Mouse (Mus musculus) midbrain, postnatal 0 days (tissue): Measurements from ENCODE around the gene Itga8. TPM values are rescaled to one million over a fixed set of nuclear protein-coding genes. Genes with fewer than 3 reads are reported as not detected.

Experiments
- ATAC-seq: fragments of 200-750 bp; cut with Nextera tagmentation; 2 replicates; pipeline ENCODE4 v1.8.0; 2017; ENCODE audit warnings: moderate number of reproducible peaks, mild to moderate bottlenecking, moderate TSS enrichment, moderate library complexity; ENCODE audit not compliant: low FRiP score
- DNase-seq: peaks from one replicate; pipeline ENCODE4 v3.0.0-alpha.2; 2015; ENCODE audit warnings: low spot score
- H3K27ac ChIP-seq: fragments of 300-500 bp; sonication (generic); 2 replicates; pipeline ENCODE4 v1.5.1; 2014; ENCODE audit warnings: low read depth, mild to moderate bottlenecking, low read length, mixed read lengths
- H3K27me3 ChIP-seq: fragments of 300-500 bp; sonication (generic); 2 replicates; pipeline ENCODE4 v1.6.1; 2014; ENCODE audit warnings: low read length, control low read depth, mixed read lengths; ENCODE audit not compliant: insufficient read depth
- H3K36me3 ChIP-seq: fragments of 300-500 bp; sonication (generic); 2 replicates; pipeline ENCODE4 v1.6.1; 2014; ENCODE audit warnings: low read length, control low read depth, mixed read lengths; ENCODE audit not compliant: insufficient read depth
- H3K4me1 ChIP-seq: fragments of 300-500 bp; sonication (generic); 2 replicates; pipeline ENCODE4 v1.6.1; 2014; ENCODE audit warnings: mild to moderate bottlenecking, control low read depth, antibody characterized with exemption, low read length, mixed read lengths; ENCODE audit not compliant: insufficient read depth
- H3K4me2 ChIP-seq: fragments of 300-500 bp; sonication (generic); 2 replicates; pipeline ENCODE4 v1.6.1; 2014; ENCODE audit warnings: low read depth, mild to moderate bottlenecking, low read length, mixed read lengths; ENCODE audit not compliant: poor library complexity, severe bottlenecking
- H3K4me3 ChIP-seq: fragments of 300-500 bp; sonication (generic); 2 replicates; pipeline ENCODE4 v1.5.1; 2014; ENCODE audit warnings: low read depth, mild to moderate bottlenecking, low read length, moderate library complexity
- H3K9ac ChIP-seq: fragments of 300-500 bp; sonication (generic); replicated peaks from 2 replicates; pipeline ENCODE4 v1.6.1; 2014; ENCODE audit warnings: mild to moderate bottlenecking, low read length, moderate library complexity, mixed read lengths; ENCODE audit not compliant: poor library complexity, severe bottlenecking
- H3K9me3 ChIP-seq: fragments of 300-500 bp; sonication (generic); 2 replicates; pipeline ENCODE4 v1.6.1; 2016; ENCODE audit warnings: low read length, control low read depth
- CTCF ChIP-seq: IDR thresholded peaks from 2 replicates; pipeline ENCODE4 v1.5.1; 2016; ENCODE audit warnings: antibody characterized with exemption, mild to moderate bottlenecking
- WGBS: fragments of 180-500 bp; shearing (Covaris S2); extraction: QIAGEN DNeasy Blood & Tissue Kit; methylation state at CpG from one replicate; pipeline ENCODE4 v1.1.7; 2014; 5-methylcytosine and 5-hydroxymethylcytosine counted together
- polyA plus RNA-seq: library from polyadenylated mRNA; unstranded; fragments of >200 nt; fragmentation: Nextera tagmentation; extraction: Ambion mirVana; gene quantifications from 2 replicates; pipeline ENCODE4 v1.2.1, GENCODE M21; 2015
- total RNA-seq: library from RNA; depleted of rRNA; stranded (reverse); fragments of >200 nt; gene quantifications from 2 replicates; pipeline ENCODE4 v1.2.3, GENCODE M21; 2014

Gene Itga8
- total and polyA plus RNA-seq, 2 experiments from 2014 or later: 1.3 to 5.4 TPM

- DNase-seq: no peak
- 82% methylated on average over 3 of the region's 3 CpGs for WGBS
Measured at GRCm38 (mm10) chr2:12156401-12156800, 145.3 kb downstream of the Itga8 start.

DNA sequence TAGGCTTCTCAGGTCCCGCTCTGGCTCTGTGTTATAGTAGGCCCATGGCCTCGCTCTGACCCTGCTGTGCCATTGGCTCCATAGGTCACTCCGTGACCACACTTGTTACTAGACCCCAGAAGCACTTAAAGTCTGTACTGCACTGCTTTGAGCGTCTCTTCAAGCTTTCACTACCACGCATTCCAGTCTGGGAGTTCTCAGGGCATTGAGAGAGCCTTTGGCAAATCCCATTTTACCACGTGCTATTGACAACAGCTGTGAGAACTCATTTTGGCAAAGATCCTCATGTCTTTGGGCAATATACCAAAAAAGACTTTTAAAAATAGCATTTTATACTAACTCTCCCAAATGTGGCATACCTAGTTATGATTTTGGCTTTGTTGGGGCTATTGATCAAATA, 147.0 kb downstream of the Itga8 start:
- DNase-seq (no peak), ATAC-seq (no peak)
- H3K4me3 ChIP-seq: no peak overlapping the region
- no peaks in the 10 kb centered on the region for H3K9me3 ChIP-seq
- H3K27ac ChIP-seq: no peak overlapping the region
- TF ChIP-seq CTCF: no peak
- H3K4me1 ChIP-seq: no peaks in the 10 kb centered on the region
- H3K4me2 ChIP-seq: no peak overlapping the region
- no peaks in the 10 kb centered on the region for H3K27me3 ChIP-seq
- no peaks in the 10 kb centered on the region for H3K36me3 ChIP-seq
- H3K9ac ChIP-seq: no peak overlapping the region
- WGBS: 82% methylated on average over 6 of the region's 6 CpGs

More at GRCm38 (mm10) chr2:12156401-12156800, 145.3 kb downstream of the Itga8 start:
- no peak for TF ChIP-seq CTCF
- Histone ChIP-seq H3K9me3 (no peaks in the 10 kb centered on the region), H3K9ac (no peak overlapping the region), H3K27ac (no peak overlapping the region), H3K4me1 (no peaks in the 10 kb centered on the region), H3K36me3 (no peaks in the 10 kb centered on the region), H3K27me3 (no peaks in the 10 kb centered on the region), H3K4me2 (no peak overlapping the region), H3K4me3 (no peak overlapping the region)
- ATAC-seq: no peak

DNA sequence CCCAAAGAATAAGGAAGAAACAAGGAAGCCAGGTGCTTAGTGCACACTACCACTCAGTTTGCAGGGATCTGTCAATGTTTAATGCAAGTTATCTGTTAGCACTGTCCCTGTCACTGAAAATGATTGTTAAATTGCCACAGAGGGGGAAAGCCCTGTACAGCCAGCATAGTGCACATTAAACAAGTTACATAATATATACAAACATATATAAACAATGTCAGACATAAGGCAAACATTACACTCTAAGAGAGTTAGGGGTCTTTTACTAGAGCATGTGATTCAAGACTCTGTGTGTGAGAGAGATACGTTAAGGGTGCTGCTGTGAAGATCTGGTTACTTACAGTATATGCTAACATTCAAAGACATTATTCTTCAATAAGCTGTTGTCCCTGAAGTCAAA, 148.2 kb downstream of the Itga8 start:
- ATAC-seq (no peak), DNase-seq (no peak)
- WGBS: 89% methylated on average over 1 of the region's 1 CpGs
- no peak overlapping the region for H3K27ac ChIP-seq
- no peak overlapping the region for H3K4me2 ChIP-seq
- H3K36me3 ChIP-seq: no peaks in the 10 kb centered on the region
- no peaks in the 10 kb centered on the region for H3K27me3 ChIP-seq
- no peak for TF ChIP-seq CTCF
- no peaks in the 10 kb centered on the region for H3K4me1 ChIP-seq
- H3K9me3 ChIP-seq: no peaks in the 10 kb centered on the region
- H3K9ac ChIP-seq: no peak overlapping the region
- no peak overlapping the region for H3K4me3 ChIP-seq

GRCm38 (mm10) chr2:12147902-12148301, 153.8 kb downstream of the Itga8 start:
- H3K9ac ChIP-seq: no peak overlapping the region
- WGBS: 73% methylated on average over 2 of the region's 2 CpGs
- no peak overlapping the region for H3K27ac ChIP-seq
- ATAC-seq: no peak
- TF ChIP-seq CTCF: no peak
- no peak overlapping the region for H3K4me3 ChIP-seq
- no peak for DNase-seq
- no peaks in the 10 kb centered on the region for H3K27me3 ChIP-seq
- H3K4me1 ChIP-seq: no peaks in the 10 kb centered on the region
- H3K9me3 ChIP-seq: no peaks in the 10 kb centered on the region
- H3K36me3 ChIP-seq: no peaks in the 10 kb centered on the region
- no peak overlapping the region for H3K4me2 ChIP-seq

GRCm38 (mm10) chr2:12146612-12147011, 155.1 kb downstream of the Itga8 start:
- Histone ChIP-seq H3K4me1 (no peaks in the 10 kb centered on the region), H3K9me3 (no peaks in the 10 kb centered on the region), H3K27me3 (no peaks in the 10 kb centered on the region), H3K36me3 (no peaks in the 10 kb centered on the region), H3K9ac (no peak overlapping the region), H3K4me3 (no peak overlapping the region), H3K4me2 (no peak overlapping the region), H3K27ac (no peak overlapping the region)
- TF ChIP-seq CTCF: no peak
- ATAC-seq: no peak
- WGBS: 73% methylated on average over 2 of the region's 2 CpGs
- no peak for DNase-seq

DNA sequence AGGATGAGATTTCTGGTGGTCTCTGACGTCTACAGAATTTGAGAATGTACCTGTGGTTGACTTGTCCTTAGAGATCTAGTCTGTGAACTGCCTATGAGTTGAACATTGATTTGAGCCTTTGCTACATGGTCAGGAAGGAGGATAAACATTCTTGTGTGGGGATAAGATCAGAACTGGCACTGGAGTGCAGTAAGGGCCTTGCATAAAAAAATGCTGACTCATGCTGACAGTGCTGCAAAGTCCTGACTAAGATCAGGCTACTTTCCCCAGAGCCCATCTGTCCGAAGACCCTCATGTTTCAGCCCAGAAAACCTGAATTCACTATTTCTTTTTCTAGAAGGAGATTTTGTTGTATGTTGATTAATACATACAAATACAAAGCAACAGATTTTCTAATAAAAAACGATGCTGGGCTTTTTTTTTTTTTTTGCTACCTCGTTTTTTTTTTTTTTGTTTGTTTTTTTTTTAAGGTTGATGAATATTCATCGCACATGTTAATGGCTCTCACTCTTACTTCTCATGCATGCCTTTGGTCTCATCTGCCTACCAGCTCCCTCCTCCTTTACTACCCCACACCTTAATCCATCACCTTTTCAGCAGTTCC, 162.9 kb downstream of the Itga8 start:
- TF ChIP-seq CTCF: no peak
- Histone ChIP-seq H3K4me2 (no peak overlapping the region), H3K36me3 (no peaks in the 10 kb centered on the region), H3K4me1 (no peaks in the 10 kb centered on the region), H3K9ac (no peak overlapping the region), H3K9me3 (no peaks in the 10 kb centered on the region), H3K4me3 (no peak overlapping the region), H3K27ac (no peak overlapping the region), H3K27me3 (no peaks in the 10 kb centered on the region)
- DNase-seq (no peak), ATAC-seq (no peak)
- WGBS: 89% methylated on average over 5 of the region's 5 CpGs
